Mouse (Mus musculus) E14TG2a.4 (cell line): ENCODE measurements around the gene M1ap.

Experiments
- CTCF ChIP-seq: conservative IDR thresholded peaks from 2 replicates; pipeline ENCODE4 v1.5.1; 2014; ENCODE audit warnings: low read length
- NANOG ChIP-seq: IDR thresholded peaks from 2 replicates; pipeline ENCODE4 v1.6.1; 2014; ENCODE audit warnings: borderline replicate concordance, low read length, mixed read lengths

DNA sequence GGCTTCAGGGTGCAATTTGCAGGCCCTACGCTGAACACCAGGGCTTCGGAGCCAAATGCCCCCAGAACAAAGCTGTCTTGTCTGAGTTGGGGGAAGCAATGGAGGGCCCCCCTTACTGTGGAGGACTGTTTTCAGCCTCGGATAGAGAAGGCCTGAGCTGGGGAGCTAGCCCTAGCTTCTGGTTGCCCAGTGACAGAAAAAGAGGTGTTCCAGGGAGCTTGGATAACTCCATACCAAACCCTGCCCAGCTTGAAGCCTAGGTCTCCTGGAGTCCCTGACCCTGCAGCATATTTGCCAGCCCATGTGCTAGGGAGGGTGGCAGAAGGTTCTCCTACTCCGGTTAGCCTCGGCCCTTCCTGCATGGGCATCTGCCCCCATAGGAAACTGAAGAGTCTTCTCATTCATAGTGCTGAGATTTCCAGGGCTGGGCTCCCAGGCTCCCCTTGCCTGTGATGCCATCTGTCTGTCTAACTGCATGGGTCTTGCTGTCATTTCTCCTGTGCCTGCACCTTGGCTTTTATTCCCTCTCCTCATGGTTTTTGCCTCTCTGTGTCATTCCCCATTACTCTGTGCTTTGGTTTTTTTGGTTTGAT is 87.9 kb downstream of the M1ap start:
- TF ChIP-seq CTCF (no peak), NANOG (no peak)
